Mouse (Mus musculus) bone marrow, adult 2 months (tissue): ENCODE results near the gene Dydc1.

ENCODE experiments used
- CTCF ChIP-seq: fragments of 200-500 bp; IDR thresholded peaks from 2 replicates; pipeline ENCODE4 v1.5.1; 2011; ENCODE audit warnings: low read length, control low read depth; ENCODE audit not compliant: control insufficient read depth, insufficient read depth
- POLR2A ChIP-seq: fragments of 200-500 bp; IDR thresholded peaks from 2 replicates; pipeline ENCODE4 v1.6.1; 2011; ENCODE audit warnings: low read depth, mild to moderate bottlenecking, control low read depth, low read length, borderline replicate concordance; ENCODE audit not compliant: control insufficient read depth

- TF ChIP-seq CTCF (no peak), POLR2A (no peak)
Observed at GRCm38 (mm10) chr14:41124683-41125082, 52.0 kb downstream of the Dydc1 start.
